Mouse (Mus musculus): ENCODE data around the gene Inka2.

DNA sequence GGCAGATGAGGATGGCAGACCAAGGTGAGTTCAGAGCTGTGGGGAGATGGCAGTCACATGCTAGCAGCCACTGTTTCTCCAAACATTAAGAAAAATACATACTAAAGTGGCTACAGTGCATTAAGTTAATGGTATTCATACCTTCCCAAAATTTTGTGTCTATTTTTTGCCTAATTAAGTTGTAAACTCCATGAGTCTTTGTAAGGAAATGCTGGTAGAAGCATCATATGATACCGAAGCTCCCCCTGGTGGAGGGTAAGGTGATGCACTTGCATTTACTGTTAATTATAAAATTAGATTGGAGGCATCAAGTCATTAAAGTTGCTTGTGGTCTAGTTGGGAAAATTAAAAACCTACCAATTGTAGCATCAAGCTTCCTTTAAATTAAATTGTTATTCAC lies 21.6 kb downstream of the Inka2 start:
- TF ChIP-seq HCFC1 (IDR thresholded peaks at IDR 0.05; ENCODE audit: borderline replicate concordance, insufficient read depth, low read length) (no peak), ZNF384 (IDR thresholded peaks at IDR 0.05; ENCODE audit: low read depth, low read length) (no peak)

Data from ES-E14 (cell line).